Mouse (Mus musculus): ENCODE measurements around the gene Snai3. TPM values are rescaled to one million over a fixed set of nuclear protein-coding genes. Genes with fewer than 3 reads are reported as not detected.

The Snai3 gene
- polyA plus RNA-seq, 1 experiment, result not detected

DNA sequence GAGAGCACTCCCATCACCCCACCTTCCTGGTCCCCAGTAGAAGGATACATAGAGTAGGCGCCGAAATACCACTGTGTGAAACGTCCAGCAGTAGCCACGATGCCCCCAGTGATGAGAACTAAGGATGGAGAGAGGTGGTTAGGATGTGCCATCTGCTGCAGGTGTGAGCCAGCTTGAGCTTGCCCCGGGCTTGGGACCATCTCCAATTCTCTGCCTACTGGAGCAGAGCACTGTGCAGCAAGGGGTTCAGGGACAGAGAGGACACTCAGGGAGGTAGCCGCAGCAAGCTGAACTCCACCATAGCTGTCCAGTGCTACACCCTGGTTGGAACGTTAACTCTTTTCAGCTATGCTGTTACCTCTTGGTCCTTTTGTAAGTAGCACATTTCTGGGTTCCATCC lies 32.9 kb downstream of the Snai3 start:
- Histone ChIP-seq H3K27ac (replicated peaks; ENCODE audit: low read depth, low read length) (no peak overlapping the region), H3K4me3 (ENCODE audit: insufficient read depth, low read depth, low read length) (no peak overlapping the region), H3K4me1 (ENCODE audit: control insufficient read depth, insufficient read depth, insufficient read length, low read length) (peaks cover 3% of the 10 kb centered on the region; the same call in 1 of the 2 replicates)

DNA sequence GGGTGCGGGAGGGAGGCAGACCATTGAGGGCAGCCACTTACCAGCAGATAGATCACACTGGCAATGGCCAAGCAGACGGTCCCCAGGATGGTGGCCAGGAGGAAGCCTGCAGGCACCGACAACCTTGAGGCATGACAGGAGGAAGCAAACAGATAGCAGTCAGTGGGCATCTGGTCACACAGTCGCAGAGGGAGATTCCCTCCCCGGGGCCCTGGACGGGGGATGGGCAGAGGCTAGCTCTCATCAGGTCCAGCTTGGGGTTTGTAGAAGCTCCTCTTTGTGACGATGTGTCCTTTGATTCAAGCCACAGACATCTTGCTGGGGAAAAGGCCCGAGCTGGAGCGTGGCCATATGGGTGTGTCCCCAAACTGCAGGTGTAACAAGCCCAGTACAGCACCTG lies 34.4 kb downstream of the Snai3 start:
- Histone ChIP-seq H3K4me1 (ENCODE audit: control insufficient read depth, insufficient read depth, insufficient read length, low read length) (peaks cover under 1% of the 10 kb centered on the region; the same call in 1 of the 2 replicates), H3K27ac (replicated peaks; ENCODE audit: low read depth, low read length) (no peak overlapping the region), H3K4me3 (ENCODE audit: insufficient read depth, low read depth, low read length) (no peak overlapping the region)

DNA sequence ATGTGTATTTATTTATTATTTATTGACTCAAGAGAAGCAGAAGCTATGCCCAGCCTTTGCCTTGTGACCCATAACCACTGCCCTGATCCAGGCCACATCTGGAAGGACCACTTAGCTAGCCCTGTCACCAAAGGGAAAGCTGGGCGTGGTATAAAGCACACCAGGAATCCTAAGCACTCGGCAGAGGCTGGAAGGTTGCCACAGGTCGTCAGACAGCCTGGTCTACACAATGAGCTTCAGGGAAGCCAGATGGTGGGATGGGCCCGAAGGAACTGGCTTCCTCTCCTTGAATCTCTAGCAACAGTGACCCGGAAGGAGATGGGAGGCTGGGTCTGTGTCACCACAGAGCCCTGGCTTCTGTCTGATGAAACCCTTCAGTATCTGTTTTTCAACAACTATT lies 36.9 kb downstream of the Snai3 start:
- Histone ChIP-seq H3K27ac (replicated peaks; ENCODE audit: low read depth, low read length) (no peak overlapping the region), H3K4me3 (ENCODE audit: insufficient read depth, low read depth, low read length) (no peak overlapping the region), H3K4me1 (ENCODE audit: control insufficient read depth, insufficient read depth, insufficient read length, low read length) (no peaks in the 10 kb centered on the region)

GRCm38 (mm10) chr8:122423217-122423616 lies 37.3 kb downstream of the Snai3 start:
- H3K4me3 ChIP-seq (ENCODE audit: insufficient read depth, low read depth, low read length), result no peak overlapping the region
- no peaks in the 10 kb centered on the region for H3K4me1 ChIP-seq (ENCODE audit: control insufficient read depth, insufficient read depth, insufficient read length, low read length)
- H3K27ac ChIP-seq (replicated peaks; ENCODE audit: low read depth, low read length), result no peak overlapping the region

- Histone ChIP-seq H3K4me3 (ENCODE audit: insufficient read depth, low read depth, low read length) (no peak within 1 kb of the TSS), H3K27ac (replicated peaks; ENCODE audit: low read depth, low read length) (no peak within 1 kb of the TSS), H3K4me1 (ENCODE audit: control insufficient read depth, insufficient read depth, insufficient read length, low read length) (no peaks in the 10 kb centered on the region)
These were observed 39.0 kb downstream of the Snai3 start, which contains the start of gene Il17c for GRCm38 (mm10) chr8:122421376-122422070. Gene Il17c, plus strand, starts transcription at chr8:122422020.

DNA sequence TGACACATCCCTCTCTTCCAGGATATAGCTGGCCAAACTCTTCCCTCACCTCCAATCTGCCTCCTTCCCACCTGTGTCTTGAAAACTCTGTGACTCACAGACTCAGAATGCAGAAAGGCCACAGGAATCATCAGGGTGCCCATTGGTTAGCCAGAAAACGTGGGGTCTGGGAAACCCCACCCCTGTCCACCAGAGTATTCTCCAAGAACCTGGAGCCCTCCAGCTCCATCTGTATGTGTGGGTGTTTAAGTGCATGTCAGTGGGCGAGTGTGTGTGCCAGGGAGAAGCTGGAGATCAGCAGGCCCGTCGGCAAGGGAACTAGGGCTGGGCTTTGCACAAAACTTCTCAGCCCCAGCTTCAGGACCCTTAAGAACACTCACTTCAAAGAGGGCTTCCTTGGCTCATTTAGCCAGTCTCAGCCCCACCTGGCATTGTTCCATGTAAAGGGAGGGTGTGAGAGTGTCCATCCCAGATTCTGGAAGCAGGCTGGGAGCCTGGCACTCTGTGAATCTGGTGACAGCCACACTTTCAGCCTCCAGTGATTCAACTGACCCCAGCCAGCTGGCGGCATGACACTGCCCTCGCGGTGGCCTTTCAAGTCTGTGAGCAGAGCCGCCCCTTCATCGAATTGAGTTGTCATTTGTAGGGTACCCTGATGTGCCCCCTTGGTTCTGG lies 40.5 kb downstream of the Snai3 start:
- H3K4me3 ChIP-seq (ENCODE audit: insufficient read depth, low read depth, low read length), result no peak overlapping the region
- no peaks in the 10 kb centered on the region for H3K4me1 ChIP-seq (ENCODE audit: control insufficient read depth, insufficient read depth, insufficient read length, low read length)

GRCm38 (mm10) chr8:122415554-122415953 lies 45.0 kb downstream of the Snai3 start:
- Histone ChIP-seq H3K27ac (replicated peaks; ENCODE audit: low read depth, low read length) (no peak overlapping the region), H3K4me3 (ENCODE audit: insufficient read depth, low read depth, low read length) (no peak overlapping the region), H3K4me1 (ENCODE audit: control insufficient read depth, insufficient read depth, insufficient read length, low read length) (no peaks in the 10 kb centered on the region)

More for the DNA sequence above, 40.5 kb downstream of the Snai3 start:
- no peak overlapping the region for H3K27ac ChIP-seq (replicated peaks; ENCODE audit: low read depth, low read length)

- Histone ChIP-seq H3K4me3 (ENCODE audit: insufficient read depth, low read depth, low read length) (no peak overlapping the region), H3K27ac (replicated peaks; ENCODE audit: low read depth, low read length) (no peak overlapping the region), H3K4me1 (ENCODE audit: control insufficient read depth, insufficient read depth, insufficient read length, low read length) (no peaks in the 10 kb centered on the region)
These were observed 46.2 kb downstream of the Snai3 start for GRCm38 (mm10) chr8:122414311-122414710.

DNA sequence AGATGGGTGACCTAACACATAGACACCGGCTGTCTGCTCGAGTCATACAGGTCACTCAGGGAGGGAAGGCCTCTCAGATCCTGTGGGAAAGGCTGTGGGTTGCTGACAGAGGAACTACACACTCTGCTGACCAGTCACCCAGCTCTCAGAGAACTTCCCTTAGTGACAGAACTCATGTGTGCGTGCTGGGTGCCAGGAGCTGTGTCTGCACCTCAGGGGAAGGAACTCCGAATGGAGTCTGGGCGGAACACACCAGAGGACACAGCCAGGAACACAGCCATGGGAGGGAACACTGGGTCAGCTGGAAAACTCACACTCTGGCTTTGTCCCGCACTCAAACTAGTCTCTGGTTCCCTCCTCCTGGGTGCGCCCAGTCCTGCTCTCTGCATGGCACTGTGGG lies 52.9 kb downstream of the Snai3 start:
- no peaks in the 10 kb centered on the region for H3K4me1 ChIP-seq (ENCODE audit: control insufficient read depth, insufficient read depth, insufficient read length, low read length)
- no peak overlapping the region for H3K4me3 ChIP-seq (ENCODE audit: insufficient read depth, low read depth, low read length)
- H3K27ac ChIP-seq (replicated peaks; ENCODE audit: low read depth, low read length), result no peak overlapping the region

DNA sequence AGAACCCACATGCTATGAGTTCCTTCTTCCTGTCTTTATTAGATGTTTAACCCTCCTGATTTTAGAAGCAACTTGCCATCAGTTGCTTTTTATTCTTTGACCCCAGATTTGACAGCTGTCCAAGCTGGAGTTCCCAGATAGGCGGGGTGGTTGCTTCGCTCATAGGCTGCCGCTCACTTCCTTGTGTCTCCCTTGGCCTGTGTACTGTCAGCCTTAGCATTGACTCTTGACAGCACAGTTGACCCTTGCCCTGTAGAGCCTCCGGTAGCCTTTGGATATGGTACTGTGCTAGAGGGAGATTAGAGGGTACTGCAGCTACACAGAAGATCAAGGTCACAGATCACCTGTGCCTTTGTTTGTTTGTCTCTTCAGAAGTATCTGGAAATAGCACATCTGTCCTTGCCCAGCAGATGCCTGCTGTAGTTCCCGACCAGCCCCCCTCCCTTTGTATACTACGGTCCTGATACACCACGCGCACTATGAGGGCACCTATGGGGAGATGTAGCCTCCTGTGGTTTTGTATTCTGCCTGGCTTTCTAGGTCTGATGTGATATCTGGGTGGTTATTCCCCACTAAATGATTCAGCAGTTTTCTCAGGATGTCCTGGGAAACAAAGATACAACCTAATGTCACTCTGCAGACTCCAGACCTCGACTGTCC lies 55.3 kb downstream of the Snai3 start:
- Histone ChIP-seq H3K4me1 (ENCODE audit: control insufficient read depth, insufficient read depth, insufficient read length, low read length) (no peaks in the 10 kb centered on the region), H3K27ac (replicated peaks; ENCODE audit: low read depth, low read length) (no peak overlapping the region), H3K4me3 (ENCODE audit: insufficient read depth, low read depth, low read length) (no peak overlapping the region)

Other genes with a start within 250 kb of the Snai3 start
- gene Zfpm1, start 178.6 kb downstream of the Snai3 start, polyA plus RNA-seq (2012; ENCODE audit: insufficient read depth, insufficient read length, missing spikeins), result 3.4 and 6.1 TPM in 2 replicates
- not detected in 2 replicates for gene Trhr2, start 100.0 kb downstream of the Snai3 start, polyA plus RNA-seq (2012; ENCODE audit: insufficient read depth, insufficient read length, missing spikeins)
- gene Zc3h18, start 84.1 kb downstream of the Snai3 start, polyA plus RNA-seq (2012; ENCODE audit: insufficient read depth, insufficient read length, missing spikeins), result 14.5 and 15.7 TPM in 2 replicates
- gene Il17c, start 38.7 kb downstream of the Snai3 start, polyA plus RNA-seq (2012; ENCODE audit: insufficient read depth, insufficient read length, missing spikeins), result not detected in 2 replicates
- 15.3 and 16.5 TPM in 2 replicates for gene Cyba, start 27.8 kb downstream of the Snai3 start, polyA plus RNA-seq (2012; ENCODE audit: insufficient read depth, insufficient read length, missing spikeins)
- 10.0 and 16.3 TPM in 2 replicates for gene Mvd, start 17.3 kb downstream of the Snai3 start, polyA plus RNA-seq (2012; ENCODE audit: insufficient read depth, insufficient read length, missing spikeins)
- 19.0 and 28.7 TPM in 2 replicates for gene Rnf166, start 15.3 kb upstream of the Snai3 start, polyA plus RNA-seq (2012; ENCODE audit: insufficient read depth, insufficient read length, missing spikeins)
- gene Ctu2, start 15.4 kb upstream of the Snai3 start, polyA plus RNA-seq (2012; ENCODE audit: insufficient read depth, insufficient read length, missing spikeins), result 13.8 and 15.1 TPM in 2 replicates
- gene Piezo1, start 90.6 kb upstream of the Snai3 start, polyA plus RNA-seq (2012; ENCODE audit: insufficient read depth, insufficient read length, missing spikeins), result 14.7 and 20.4 TPM in 2 replicates
- 0.48 and 0.58 TPM in 2 replicates for gene Cdt1, start 107.3 kb upstream of the Snai3 start, polyA plus RNA-seq (2012; ENCODE audit: insufficient read depth, insufficient read length, missing spikeins)
- gene Aprt, start 116.2 kb upstream of the Snai3 start, polyA plus RNA-seq (2012; ENCODE audit: insufficient read depth, insufficient read length, missing spikeins), result 17.3 and 19.4 TPM in 2 replicates
- gene Galns, start 150.7 kb upstream of the Snai3 start, polyA plus RNA-seq (2012; ENCODE audit: insufficient read depth, insufficient read length, missing spikeins), result 1.9 and 2.7 TPM in 2 replicates
- 81.0 and 89.0 TPM in 2 replicates for gene Trappc2l, start 150.9 kb upstream of the Snai3 start, polyA plus RNA-seq (2012; ENCODE audit: insufficient read depth, insufficient read length, missing spikeins)
- not detected in 2 replicates for gene Pabpn1l, start 162.0 kb upstream of the Snai3 start, polyA plus RNA-seq (2012; ENCODE audit: insufficient read depth, insufficient read length, missing spikeins)
- 10.1 and 22.7 TPM in 2 replicates for gene Cbfa2t3, start 238.4 kb upstream of the Snai3 start, polyA plus RNA-seq (2012; ENCODE audit: insufficient read depth, insufficient read length, missing spikeins)

Data from brown adipose tissue, adult 24 weeks (tissue).